Mouse (Mus musculus): Measurements from ENCODE around the gene Nphp4.

DNA sequence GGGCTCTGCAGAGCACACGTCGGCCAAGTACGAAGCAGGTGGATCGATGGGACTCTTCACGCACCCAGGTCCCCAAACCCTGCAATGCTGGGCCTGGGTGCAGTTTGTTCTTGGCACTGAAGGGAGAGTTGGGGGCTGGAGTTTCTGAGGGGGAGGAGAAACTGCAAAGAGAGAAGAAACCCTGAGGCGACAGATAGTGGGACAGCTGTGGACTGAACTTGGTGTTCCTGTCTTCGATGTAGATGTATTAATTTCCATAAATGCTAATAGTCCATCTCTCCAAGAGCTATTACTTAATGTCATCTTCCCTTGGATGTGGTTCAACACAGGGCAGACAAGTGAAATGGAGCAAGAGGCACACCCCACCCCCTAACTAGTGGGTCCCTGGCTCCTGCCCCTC is 565 bp upstream of the Nphp4 start:
- TF ChIP-seq CTCF (IDR thresholded peaks at IDR 0.05; ENCODE audit: insufficient read depth, low read depth, low read length) (no peak), POLR2A (IDR thresholded peaks at IDR 0.05; ENCODE audit: insufficient read depth, low read depth, low read length) (no peak)
